ENCODE assay signal across 8 mouse cellular contexts in genomic region chr17:34205746-34206176, GRCm38 (mm10). TPM values are rescaled to one million over a fixed set of nuclear protein-coding genes. Genes with fewer than 3 reads are reported as not detected.
DNase-seq lines count a peak whose midpoint lies in the region; ATAC-seq and TF ChIP-seq lines count a peak whose summit lies in the region.

No protein-coding gene starts in this region.

- ATAC-seq in embryonic facial prominence, embryonic 12.5 days (ENCODE audit: insufficient number of reproducible peaks, insufficient read depth, low FRiP score, low TSS enrichment): no peak

- H3K27ac ChIP-seq in gastrocnemius, adult 2 months: peak overlapping the region; percentile 93
- no peak overlapping the region for H3K27ac ChIP-seq in embryonic facial prominence, embryonic 12.5 days

- whole genome bisulfite sequencing in embryonic facial prominence, embryonic 12.5 days: 15% methylated on average over 9 of the region's 9 CpGs

- DNase-seq in gastrocnemius, adult 2 months: no peak
- DNase-seq in gastrocnemius, adult 18-20 months (ENCODE audit: low spot score): no peak
- DNase-seq in ES-CJ7 (ENCODE audit: low read depth, low spot score): peak; percentile 61
- DNase-seq in kidney, adult 9 months: peak; percentile 52
- DNase-seq in lung, postnatal 36 days: peak; percentile 74
- peak; percentile 72 for DNase-seq in thymus, postnatal 0 days (ENCODE audit: low spot score)
- no peak for DNase-seq in layer of hippocampus, postnatal 14 days (ENCODE audit: low spot score in 2 of 2)

- 0 out of 2 replicates have a peak, but pooled peaks cover 6% of the 10 kb centered on the region for H3K4me1 ChIP-seq in embryonic facial prominence, embryonic 12.5 days

- no peak overlapping the region for H3K9ac ChIP-seq in embryonic facial prominence, embryonic 12.5 days

- no peaks in the 10 kb centered on the region for H3K9me3 ChIP-seq in embryonic facial prominence, embryonic 12.5 days

- H3K27me3 ChIP-seq in embryonic facial prominence, embryonic 12.5 days: peaks cover 71% of the 10 kb centered on the region

- peak; percentile 67 for TF ChIP-seq CTCF in gastrocnemius, adult 2 months (IDR thresholded peaks at IDR 0.05)

- H3K4me3 ChIP-seq in gastrocnemius, adult 2 months: peak overlapping the region; percentile 99
- H3K4me3 ChIP-seq in embryonic facial prominence, embryonic 12.5 days: peak overlapping the region; percentile 62

- no peaks in the 10 kb centered on the region for H3K36me3 ChIP-seq in embryonic facial prominence, embryonic 12.5 days

- no peak overlapping the region for H3K4me2 ChIP-seq in embryonic facial prominence, embryonic 12.5 days (replicated peaks)

- intact Hi-C loops in gastrocnemius, adult 2 months (cut with DNase I): loop anchor here (2.0 kb wide), 1 partner anchor 35 kb away; no protein-coding TSS in a partner anchor

RNA-seq across cellular contexts. Expression of gene Tap2, which starts 2.4 kb away (rescaled TPM):
- total RNA-seq in gastrocnemius, adult 2 months (2021): 1 to 10 TPM; 4.9 to 7.5 TPM
- total RNA-seq in gastrocnemius, adult 18-20 months (2021): 1 to 10 TPM; 4.1 to 6.6 TPM
- 1.3 and 2.3 TPM in 2 replicates for polyA plus RNA-seq in embryonic facial prominence, embryonic 12.5 days (2016; fragmentation: Nextera tagmentation; extraction: Ambion mirVana)
- 140 and 153 TPM in 2 replicates for polyA plus RNA-seq in thymus, postnatal 0 days (2015; fragmentation: Nextera tagmentation; extraction: Ambion mirVana)
- total RNA-seq in layer of hippocampus, postnatal 14 days (2021): 1 to 10 TPM; 5.7 to 5.9 TPM

RNA-seq across cellular contexts. Expression of gene Psmb8, which starts 8.2 kb away (rescaled TPM):
- 1 to 10 TPM; 2.2 to 3.4 TPM for total RNA-seq in gastrocnemius, adult 2 months (2021)
- total RNA-seq in gastrocnemius, adult 18-20 months (2021): 1 to 10 TPM; 3.2 to 6.7 TPM
- polyA plus RNA-seq in embryonic facial prominence, embryonic 12.5 days (2016; fragmentation: Nextera tagmentation; extraction: Ambion mirVana): 2.1 and 3.5 TPM in 2 replicates
- polyA plus RNA-seq in thymus, postnatal 0 days (2015; fragmentation: Nextera tagmentation; extraction: Ambion mirVana): 875 and 899 TPM in 2 replicates
- 1 to 10 TPM; 2.5 to 2.6 TPM for total RNA-seq in layer of hippocampus, postnatal 14 days (2021)

RNA-seq across cellular contexts. Expression of gene Psmb9, which starts 18.2 kb away (rescaled TPM):
- 1 to 10 TPM; 1.4 to 1.7 TPM for total RNA-seq in gastrocnemius, adult 2 months (2021)
- 1 to 10 TPM in 1 of 2 experiments, under 1 TPM in 1; 0.73 to 3.8 TPM for total RNA-seq in gastrocnemius, adult 18-20 months (2021)
- 1.8 and 2.0 TPM in 2 replicates for polyA plus RNA-seq in embryonic facial prominence, embryonic 12.5 days (2016; fragmentation: Nextera tagmentation; extraction: Ambion mirVana)
- 251 and 261 TPM in 2 replicates for polyA plus RNA-seq in thymus, postnatal 0 days (2015; fragmentation: Nextera tagmentation; extraction: Ambion mirVana)
- total RNA-seq in layer of hippocampus, postnatal 14 days (2021): 1 to 10 TPM; 1.1 to 1.8 TPM

RNA-seq across cellular contexts. Expression of gene Tap1, which starts 18.4 kb away (rescaled TPM):
- total RNA-seq in gastrocnemius, adult 2 months (2021): 1 to 10 TPM in 1 of 2 experiments, under 1 TPM in 1; 0.74 to 1.5 TPM
- total RNA-seq in gastrocnemius, adult 18-20 months (2021): 1 to 10 TPM in 1 of 2 experiments, under 1 TPM in 1; 0.98 to 3.6 TPM
- polyA plus RNA-seq in embryonic facial prominence, embryonic 12.5 days (2016; fragmentation: Nextera tagmentation; extraction: Ambion mirVana): 4.7 TPM in 2 replicates
- polyA plus RNA-seq in thymus, postnatal 0 days (2015; fragmentation: Nextera tagmentation; extraction: Ambion mirVana): 81.6 and 87.3 TPM in 2 replicates
- total RNA-seq in layer of hippocampus, postnatal 14 days (2021): 1 to 10 TPM; 2.8 to 3.2 TPM

RNA-seq across cellular contexts. Expression of gene H2-Ob, which starts 32.9 kb away (rescaled TPM):
- under 1 TPM in 1 of 2 experiments, not detected in 1; 0.11 TPM for total RNA-seq in gastrocnemius, adult 2 months (2021)
- total RNA-seq in gastrocnemius, adult 18-20 months (2021): under 1 TPM; 0.14 to 0.33 TPM
- not detected in 2 replicates for polyA plus RNA-seq in embryonic facial prominence, embryonic 12.5 days (2016; fragmentation: Nextera tagmentation; extraction: Ambion mirVana)
- polyA plus RNA-seq in thymus, postnatal 0 days (2015; fragmentation: Nextera tagmentation; extraction: Ambion mirVana): 2.6 and 2.8 TPM in 2 replicates
- total RNA-seq in layer of hippocampus, postnatal 14 days (2021): under 1 TPM in 1 of 2 experiments, not detected in 1; 0.69 TPM

Comparison
In these comparisons a context has a peak if more than half of its experiments do, and no peak if none do; other contexts are left out.
1. DNase-seq: peak in ES-CJ7 (single experiment), kidney, adult 9 months (single experiment), lung, postnatal 36 days (single experiment) and thymus, postnatal 0 days (single experiment); none in gastrocnemius, adult 2 months (single experiment), gastrocnemius, adult 18-20 months (single experiment) and layer of hippocampus, postnatal 14 days (0 of 2).